Mouse (Mus musculus): ENCODE data around the gene Gper1.

- no peak for TF ChIP-seq POLR2A (IDR thresholded peaks at IDR 0.05; ENCODE audit: borderline replicate concordance, extremely low read depth, insufficient read depth, insufficient read length, poor library complexity, severe bottlenecking)
- TF ChIP-seq CTCF (IDR thresholded peaks at IDR 0.05; ENCODE audit: borderline replicate concordance, extremely low read depth, insufficient read depth, insufficient read length), result no peak
Observed at GRCm38 (mm10) chr5:139455166-139455565, 32.2 kb downstream of the Gper1 start.
